Mouse (Mus musculus) T-helper 1 cell (primary cell): ENCODE results near the gene Prss46.

Experiments
- in situ Hi-C: fragments of 300-600 bp; cut with MboI, MseI; formaldehyde crosslinking; loops from one replicate; pipeline ENCODE4 v1.15.1; 2025; ENCODE audit warnings: high pct_unique_total_duplicates

The Prss46 gene

DNA sequence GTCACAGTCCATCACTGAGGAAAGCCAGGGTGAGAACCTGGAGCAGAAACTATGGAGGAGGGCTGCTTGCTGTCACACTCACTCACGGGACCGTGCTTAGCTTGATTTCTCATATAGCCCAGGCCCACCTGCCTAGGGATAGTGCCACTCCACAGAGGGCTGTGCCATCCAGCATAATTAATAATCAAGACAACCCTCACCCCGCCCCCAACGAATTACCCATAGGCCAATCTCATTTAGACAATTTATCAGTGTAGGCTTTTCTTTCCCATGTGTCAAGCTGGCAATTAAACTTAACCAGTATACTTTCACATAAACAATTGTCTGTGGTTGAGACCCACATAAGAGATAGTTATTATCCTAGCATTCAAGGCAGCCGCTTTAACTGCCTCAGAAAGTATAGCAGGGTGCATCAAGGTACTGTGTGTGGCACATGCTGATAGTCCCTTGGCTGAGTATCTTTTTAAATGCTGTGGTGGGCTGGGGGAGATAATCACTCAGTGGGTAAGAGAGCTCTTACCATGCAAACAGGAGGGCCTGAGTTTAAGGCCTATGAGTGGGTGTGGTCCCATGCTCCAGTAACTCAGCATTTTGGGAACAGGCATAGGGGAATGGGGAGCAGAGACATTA is 14.8 kb downstream of the Prss46 start:
- in situ Hi-C loops, result no loop called here

GRCm38 (mm10) chr9:110871030-110871429 is 26.7 kb downstream of the Prss46 start:
- in situ Hi-C loops, result no loop called here

GRCm38 (mm10) chr9:110873681-110874659 is 29.7 kb downstream of the Prss46 start:
- in situ Hi-C loops, result no loop called here

GRCm38 (mm10) chr9:110874660-110875191 is 30.4 kb downstream of the Prss46 start:
- in situ Hi-C loops, result no loop called here

DNA sequence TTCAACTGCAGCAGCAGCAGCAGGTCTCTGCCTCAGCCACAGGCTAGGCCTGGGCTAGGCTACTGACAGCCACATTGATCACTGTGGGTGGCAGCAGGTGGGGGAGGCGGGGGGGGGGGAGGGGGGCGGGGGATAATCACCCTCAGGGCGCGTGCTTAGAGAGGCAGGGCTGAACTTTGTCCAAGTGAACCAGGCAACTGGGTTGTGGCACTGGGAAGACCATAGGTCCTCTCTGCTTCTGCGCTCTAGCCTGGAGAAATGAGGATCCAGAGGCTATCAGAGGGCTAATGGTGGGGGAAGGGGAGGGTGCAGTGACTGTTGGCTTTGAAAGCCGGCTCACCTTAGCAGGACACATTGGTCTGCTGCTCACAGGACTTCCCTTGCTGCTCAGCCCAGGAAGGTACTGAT is 31.0 kb downstream of the Prss46 start:
- in situ Hi-C loops, result no loop called here

GRCm38 (mm10) chr9:110877353-110877752 is 33.0 kb downstream of the Prss46 start:
- in situ Hi-C loops, result no loop called here

- in situ Hi-C loops, result no loop called here
These were observed 33.6 kb downstream of the Prss46 start for GRCm38 (mm10) chr9:110877888-110878287.

- in situ Hi-C loops, result no loop called here
These were observed 35.0 kb downstream of the Prss46 start, which contains the start of gene Als2cl for GRCm38 (mm10) chr9:110879191-110879920. Gene Als2cl, plus strand, starts transcription at chr9:110879870.

DNA sequence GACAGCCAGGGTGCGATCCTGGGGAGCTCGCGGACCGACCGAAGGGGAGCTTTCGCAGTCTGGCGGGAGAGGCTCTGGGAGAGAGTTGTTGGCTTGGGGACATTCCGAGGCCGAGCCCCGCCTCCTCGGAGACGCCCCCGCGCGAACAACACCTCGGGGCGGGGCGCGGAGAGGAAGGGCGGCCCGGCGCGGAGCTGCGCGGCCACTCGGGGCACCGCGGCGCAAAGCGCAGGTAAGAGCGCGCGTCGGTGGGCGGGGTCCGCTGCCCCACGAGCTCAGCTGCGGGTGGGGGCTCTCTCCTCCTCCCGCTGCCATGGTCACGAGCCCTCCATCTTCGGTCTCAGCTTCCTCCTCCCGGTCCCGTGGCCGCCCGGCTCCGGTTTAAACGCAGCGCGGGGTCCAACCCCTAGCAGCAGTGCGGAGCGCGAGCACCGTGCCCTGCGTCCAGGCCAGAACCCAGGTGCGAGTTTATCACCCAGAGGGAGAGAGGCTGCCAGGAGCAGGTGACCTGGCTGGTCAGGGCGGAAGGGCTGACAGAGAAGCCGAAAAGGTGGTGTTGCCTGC is 35.8 kb downstream of the Prss46 start, which contains the start of gene Tmie:
Tmie (minus strand) TSS at position 116 of the 564 bp plus-strand sequence.
- in situ Hi-C loops, result no loop called here

GRCm38 (mm10) chr9:110880772-110881171 is 36.5 kb downstream of the Prss46 start:
- in situ Hi-C loops, result no loop called here

DNA sequence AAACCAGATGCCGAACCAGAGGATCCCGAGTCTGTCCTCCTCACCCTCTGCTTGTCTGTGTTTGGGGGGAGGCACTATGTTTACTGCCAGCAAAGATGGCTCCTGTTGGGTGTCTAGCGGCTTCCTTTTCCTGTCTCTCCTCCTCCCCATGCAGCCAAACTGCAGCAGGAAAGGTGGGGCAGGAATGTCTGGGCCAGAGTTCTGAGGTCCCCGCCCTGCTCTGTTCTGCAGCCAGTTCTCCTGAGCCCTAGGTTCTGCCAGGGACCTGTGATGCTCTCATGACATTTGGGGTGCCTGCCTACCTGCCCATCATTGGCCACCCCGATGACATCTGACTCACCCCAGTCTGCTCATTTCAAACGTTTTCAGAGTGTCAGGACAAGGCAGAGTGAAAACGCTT is 37.6 kb downstream of the Prss46 start:
- in situ Hi-C loops, result no loop called here

GRCm38 (mm10) chr9:110887388-110888303 is 43.3 kb downstream of the Prss46 start:
- in situ Hi-C loops, result no loop called here

DNA sequence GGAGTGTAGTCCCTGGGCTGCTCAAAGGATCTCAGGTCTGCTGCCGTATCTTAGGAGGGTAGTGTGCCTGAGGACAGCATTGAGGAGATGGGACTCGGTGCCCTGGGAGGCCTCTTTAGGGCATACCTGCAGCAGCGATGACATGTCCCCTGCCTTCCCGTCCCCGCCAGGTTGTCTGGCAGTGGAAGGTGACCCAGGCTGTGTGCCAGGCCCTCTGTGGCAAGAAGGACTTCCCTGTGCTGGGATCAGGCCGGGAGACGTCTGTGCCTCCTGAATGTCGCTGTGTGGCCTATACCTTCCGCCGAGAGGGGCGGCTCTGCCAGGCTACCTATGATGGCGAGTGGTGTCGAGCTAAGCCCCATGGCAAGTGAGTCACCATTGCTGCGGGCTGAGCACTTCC is 44.6 kb downstream of the Prss46 start:
- in situ Hi-C loops, result no loop called here

- in situ Hi-C loops, result no loop called here
These were observed 45.9 kb downstream of the Prss46 start for GRCm38 (mm10) chr9:110890026-110890783.

DNA sequence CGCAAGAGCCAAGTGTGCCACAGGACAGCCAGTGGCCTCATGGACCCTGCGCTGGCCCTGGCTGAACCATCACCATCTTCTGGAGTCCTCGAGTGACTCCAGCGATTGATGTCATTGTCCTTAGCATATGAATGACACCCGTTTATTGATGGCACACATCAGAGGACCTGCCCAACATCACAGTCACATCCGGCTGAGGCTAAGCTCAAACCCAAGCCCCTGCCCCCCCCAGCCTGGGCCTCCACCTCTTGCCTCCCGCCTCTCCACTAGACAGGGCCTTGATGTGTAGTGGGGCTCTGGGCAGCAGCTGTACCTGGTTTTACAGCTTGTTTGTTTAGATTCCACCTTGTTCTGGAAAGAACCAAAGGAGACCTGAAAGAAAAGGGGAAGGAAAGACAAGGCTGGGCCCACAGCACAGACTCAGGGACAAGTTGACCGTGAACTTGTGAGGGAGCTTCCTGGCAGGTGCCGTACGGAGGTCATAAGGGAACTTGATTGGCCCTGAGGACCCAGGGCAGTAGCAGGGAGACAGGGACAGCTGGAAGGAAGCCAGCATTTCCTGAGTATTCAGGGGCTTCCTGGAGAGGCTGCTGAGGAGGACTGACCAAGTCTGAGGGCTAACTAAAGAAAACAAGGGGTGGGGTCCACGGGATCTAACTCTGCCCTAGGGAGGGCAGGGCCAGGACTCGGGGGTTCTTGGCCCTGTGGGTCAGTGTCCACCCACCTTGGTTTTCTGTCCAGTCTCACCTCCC is 46.9 kb downstream of the Prss46 start:
- in situ Hi-C loops, result no loop called here

DNA sequence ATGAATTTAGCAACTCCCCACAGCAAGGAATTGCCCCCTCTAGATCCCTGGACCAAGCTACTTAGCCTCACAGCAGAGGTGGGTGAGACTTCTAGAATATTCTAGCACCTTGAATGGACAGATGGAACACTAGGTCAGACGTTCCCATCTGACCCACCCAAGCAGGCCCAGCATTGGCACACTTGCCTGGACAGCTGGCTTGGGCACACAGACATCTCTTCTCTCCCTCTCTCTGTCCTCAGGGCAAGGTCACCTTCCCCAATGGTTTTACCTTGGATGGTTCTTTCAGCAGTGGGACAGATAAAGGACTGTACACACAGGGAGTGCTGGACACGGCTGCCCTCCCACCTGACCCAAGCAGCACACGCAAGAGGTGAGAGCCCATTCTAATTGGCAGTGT is 48.2 kb downstream of the Prss46 start:
- in situ Hi-C loops, result no loop called here

DNA sequence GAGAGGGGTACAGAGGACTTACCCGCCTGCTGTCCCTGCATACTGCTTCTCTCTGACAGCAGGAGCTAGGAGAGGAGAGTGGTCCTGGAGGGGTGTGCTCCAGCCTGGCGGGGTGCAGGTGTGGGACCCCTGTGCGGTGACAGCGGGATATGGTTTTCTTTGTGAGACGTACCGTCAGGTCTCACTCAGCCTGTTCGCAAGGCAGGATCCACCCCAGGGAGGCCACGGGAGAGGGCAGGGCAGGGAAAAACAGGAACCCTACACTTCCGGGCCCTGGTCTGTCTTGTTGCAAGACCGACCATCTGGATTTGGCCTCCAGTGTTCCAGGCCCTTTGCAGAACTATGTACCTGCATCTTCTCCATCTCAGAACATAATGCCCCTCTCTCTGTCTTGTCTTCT is 49.1 kb downstream of the Prss46 start:
- in situ Hi-C loops, result no loop called here

DNA sequence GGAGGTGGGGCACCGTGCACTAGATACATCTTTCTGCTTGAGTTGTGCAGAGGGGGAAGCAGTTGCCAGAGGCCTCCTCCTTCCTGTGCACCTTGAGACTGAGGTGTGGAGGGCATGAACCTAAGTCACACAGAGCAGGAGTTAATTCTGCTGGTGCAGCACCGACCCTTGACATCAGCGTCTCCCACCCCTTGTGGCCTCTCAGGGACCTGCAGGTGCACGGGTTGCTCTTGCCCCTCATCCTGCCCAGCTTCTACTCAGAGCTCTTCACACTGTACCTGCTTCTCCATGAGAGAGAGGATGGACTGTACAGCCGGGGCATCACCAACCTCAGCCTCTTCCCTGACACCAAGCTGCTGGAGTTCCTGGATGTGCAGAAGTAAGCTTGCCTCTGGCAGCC is 51.2 kb downstream of the Prss46 start:
- in situ Hi-C loops, result no loop called here

DNA sequence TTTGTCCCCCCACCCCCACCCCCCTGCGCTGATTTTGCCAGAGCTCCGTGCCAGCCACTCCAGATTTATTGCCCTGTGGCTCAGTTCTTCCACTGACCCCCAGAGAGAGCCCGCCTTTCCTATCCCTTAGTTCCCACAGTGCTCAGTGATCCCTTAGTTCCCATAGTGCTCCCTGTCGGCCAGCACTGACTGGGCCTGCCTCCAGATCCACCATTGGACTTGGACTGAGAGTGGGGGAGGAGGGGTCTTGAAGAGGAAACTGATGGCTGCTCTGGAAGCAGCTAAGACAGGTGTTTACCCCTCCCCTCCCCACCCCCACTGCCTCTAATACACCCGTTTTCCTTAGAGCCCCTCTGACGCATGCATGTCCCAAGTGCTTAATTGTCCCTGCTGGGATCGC is 51.7 kb downstream of the Prss46 start:
- in situ Hi-C loops, result no loop called here
